Mouse (Mus musculus): ENCODE measurements around the gene Stox2. TPM values are rescaled to one million over a fixed set of nuclear protein-coding genes. Genes with fewer than 3 reads are reported as not detected.
A peak's percentile ranks its signal among the peaks of the same experiment; 100 is the strongest.

Stox2 gene
- polyA plus RNA-seq, 1 experiment from 2014 or later = 24.5 TPM

DNA sequence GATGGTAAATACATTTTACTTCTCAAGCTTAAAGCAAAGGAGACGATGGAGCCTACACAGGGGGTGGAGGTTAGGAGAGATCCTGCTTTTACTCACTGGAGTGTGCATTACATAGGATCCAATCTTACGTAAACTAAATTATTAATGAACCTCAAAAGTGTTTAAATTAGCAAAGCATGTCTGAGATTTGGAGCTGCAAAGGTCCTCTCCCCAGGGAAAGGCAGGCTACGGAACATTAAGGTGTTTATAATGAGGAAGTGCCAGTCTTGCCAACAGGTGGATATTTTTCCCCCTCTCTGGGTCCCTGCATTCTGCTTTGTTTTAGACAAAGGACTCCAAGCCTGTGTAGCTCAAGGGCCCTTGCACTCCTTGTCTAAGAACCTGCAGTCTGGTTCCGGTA lies 205.3 kb downstream of the Stox2 start:
- H3K4me3 ChIP-seq (replicated peaks) = no peak overlapping the region
- no peaks in the 10 kb centered on the region for H3K27me3 ChIP-seq
- H3K36me3 ChIP-seq = no peaks in the 10 kb centered on the region
- H3K27ac ChIP-seq = no peak overlapping the region
- H3K9me3 ChIP-seq = no peaks in the 10 kb centered on the region
- H3K4me1 ChIP-seq (replicated peaks) = peaks cover 35% of the 10 kb centered on the region
- no peak overlapping the region for H3K4me2 ChIP-seq
- WGBS = 76% methylated on average over 4 of the region's 4 CpGs
- no peak for ATAC-seq (ENCODE audit: insufficient number of reproducible peaks, insufficient read depth, low FRiP score, low TSS enrichment, low read depth)
- H3K9ac ChIP-seq (replicated peaks) = no peak overlapping the region

DNA sequence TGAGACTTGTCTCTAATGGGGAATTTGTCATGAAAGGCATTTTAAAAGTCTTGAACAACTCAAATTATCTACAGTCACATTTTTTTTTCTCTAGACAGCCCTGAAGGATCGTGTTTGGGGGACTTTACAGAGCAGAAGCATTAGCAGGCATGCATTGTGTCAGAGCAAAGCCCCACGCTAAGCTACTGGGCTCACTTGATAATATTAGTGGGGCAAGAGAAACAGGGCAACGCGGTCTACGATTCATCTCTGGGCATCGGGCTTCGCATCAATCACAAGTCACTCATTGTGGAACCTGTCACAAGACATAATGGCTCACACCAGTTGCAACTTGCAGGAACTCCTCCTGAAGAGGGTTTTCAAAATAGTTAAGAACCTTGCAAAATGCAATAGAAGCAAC lies 205.9 kb downstream of the Stox2 start:
- Histone ChIP-seq H3K9ac (replicated peaks) (no peak overlapping the region), H3K4me1 (replicated peaks) (peaks cover 35% of the 10 kb centered on the region), H3K9me3 (no peaks in the 10 kb centered on the region), H3K27me3 (no peaks in the 10 kb centered on the region), H3K4me3 (replicated peaks) (no peak overlapping the region), H3K27ac (no peak overlapping the region), H3K36me3 (no peaks in the 10 kb centered on the region), H3K4me2 (no peak overlapping the region)
- WGBS = 77% methylated on average over 7 of the region's 7 CpGs
- no peak for ATAC-seq (ENCODE audit: insufficient number of reproducible peaks, insufficient read depth, low FRiP score, low TSS enrichment, low read depth)

DNA sequence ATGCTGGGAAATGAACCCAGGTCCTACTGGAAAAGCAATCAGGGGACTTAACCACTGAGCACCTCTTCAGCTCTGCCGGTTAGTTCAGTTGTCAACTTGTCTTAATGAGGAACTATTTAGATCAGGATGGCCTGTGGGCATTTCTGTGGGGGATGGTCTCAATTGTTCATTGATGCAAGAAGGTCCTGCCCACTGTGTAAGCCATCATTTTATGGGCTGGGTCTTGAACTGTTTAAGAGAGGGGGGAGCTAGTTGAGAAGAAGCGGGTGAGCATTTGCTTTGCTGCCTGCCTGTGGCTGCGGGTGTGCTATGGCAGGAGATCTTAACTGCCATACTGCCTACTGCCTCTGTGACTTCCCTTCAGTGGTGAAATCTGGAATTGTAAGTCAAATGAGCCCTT lies 214.1 kb downstream of the Stox2 start:
- Histone ChIP-seq H3K27me3 (no peaks in the 10 kb centered on the region), H3K4me1 (replicated peaks) (peaks cover 10% of the 10 kb centered on the region), H3K4me3 (replicated peaks) (no peak overlapping the region), H3K9ac (replicated peaks) (no peak overlapping the region), H3K36me3 (no peaks in the 10 kb centered on the region), H3K9me3 (no peaks in the 10 kb centered on the region), H3K27ac (no peak overlapping the region), H3K4me2 (no peak overlapping the region)
- no peak for ATAC-seq (ENCODE audit: insufficient number of reproducible peaks, insufficient read depth, low FRiP score, low TSS enrichment, low read depth)
- 47% methylated on average over 3 of the region's 3 CpGs for WGBS

DNA sequence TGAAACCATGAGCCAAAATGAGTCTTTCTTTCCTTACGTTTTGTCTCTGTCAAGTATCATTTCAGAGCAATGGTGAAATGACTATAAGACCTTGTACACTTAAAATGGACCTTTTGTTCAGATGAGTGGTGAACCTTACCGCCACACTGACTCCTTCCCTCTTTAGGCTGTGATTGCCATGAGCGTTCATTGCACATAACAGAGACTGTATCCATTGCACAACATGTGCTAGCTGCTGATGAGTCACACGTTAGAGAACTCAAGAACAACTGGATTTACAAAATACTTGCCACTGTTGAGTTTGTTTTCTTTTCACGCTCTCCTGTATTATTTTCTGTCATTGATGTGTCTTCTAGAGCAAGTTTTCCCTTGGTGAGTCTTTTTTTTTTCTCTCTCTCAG lies 216.1 kb downstream of the Stox2 start:
- no peak for ATAC-seq (ENCODE audit: insufficient number of reproducible peaks, insufficient read depth, low FRiP score, low TSS enrichment, low read depth)
- no peaks in the 10 kb centered on the region for H3K27me3 ChIP-seq
- H3K9me3 ChIP-seq = no peaks in the 10 kb centered on the region
- no peak overlapping the region for H3K27ac ChIP-seq
- H3K9ac ChIP-seq (replicated peaks) = no peak overlapping the region
- no peaks in the 10 kb centered on the region for H3K36me3 ChIP-seq
- H3K4me2 ChIP-seq = no peak overlapping the region
- 94% methylated on average over 5 of the region's 5 CpGs for WGBS
- H3K4me3 ChIP-seq (replicated peaks) = no peak overlapping the region
- peaks cover 10% of the 10 kb centered on the region for H3K4me1 ChIP-seq (replicated peaks)

DNA sequence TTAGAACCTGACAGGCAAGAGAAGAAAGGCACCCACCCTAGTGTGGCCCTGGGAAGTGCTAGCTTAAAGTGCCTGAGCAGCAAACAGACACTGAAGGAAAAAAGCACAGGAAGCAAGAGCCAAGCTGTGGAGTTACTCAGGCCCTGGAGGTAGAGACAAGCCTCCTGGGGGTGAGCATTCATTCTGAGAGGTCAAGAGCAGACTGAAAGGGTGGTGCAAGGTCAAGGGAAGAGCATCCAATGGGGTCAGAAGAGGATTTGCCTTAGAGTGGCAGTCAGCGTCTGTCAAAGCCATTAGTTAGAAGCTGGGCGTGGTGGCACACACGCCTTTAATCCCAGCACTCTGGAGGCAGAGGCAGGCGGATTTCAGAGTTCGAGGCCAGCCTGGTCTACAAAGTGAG lies 224.3 kb downstream of the Stox2 start:
- 87% methylated on average over 5 of the region's 5 CpGs for WGBS
- Histone ChIP-seq H3K9ac (replicated peaks) (no peak overlapping the region), H3K36me3 (no peaks in the 10 kb centered on the region), H3K4me1 (replicated peaks) (0 out of 2 replicates have a peak, but pooled peaks cover 3% of the 10 kb centered on the region), H3K4me2 (no peak overlapping the region), H3K9me3 (no peaks in the 10 kb centered on the region), H3K27ac (no peak overlapping the region), H3K4me3 (replicated peaks) (no peak overlapping the region), H3K27me3 (no peaks in the 10 kb centered on the region)
- ATAC-seq (ENCODE audit: insufficient number of reproducible peaks, insufficient read depth, low FRiP score, low TSS enrichment, low read depth) = no peak

DNA sequence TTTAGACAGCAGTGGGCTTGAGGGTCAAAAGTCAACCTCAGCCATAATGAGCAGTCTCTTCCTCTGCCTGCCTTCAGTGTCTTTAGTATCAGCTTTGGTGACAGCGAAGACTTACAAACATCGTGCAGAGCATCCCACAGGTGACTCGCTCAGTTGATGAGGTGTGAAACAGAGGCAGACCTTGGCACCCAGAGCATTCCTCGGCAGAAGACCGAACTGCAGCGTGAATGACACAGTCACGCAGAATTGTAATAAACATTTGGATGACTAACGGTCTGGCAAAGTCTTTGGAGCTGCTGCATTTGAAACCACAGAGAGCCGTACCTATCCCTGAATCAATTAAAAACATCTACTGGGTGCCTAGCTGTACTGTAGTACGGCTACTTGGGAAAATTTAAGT lies 225.0 kb downstream of the Stox2 start:
- ATAC-seq (ENCODE audit: insufficient number of reproducible peaks, insufficient read depth, low FRiP score, low TSS enrichment, low read depth) = no peak
- Histone ChIP-seq H3K4me3 (replicated peaks) (no peak overlapping the region), H3K27ac (no peak overlapping the region), H3K4me2 (no peak overlapping the region), H3K9ac (replicated peaks) (no peak overlapping the region), H3K27me3 (no peaks in the 10 kb centered on the region), H3K9me3 (no peaks in the 10 kb centered on the region), H3K4me1 (replicated peaks) (0 out of 2 replicates have a peak, but pooled peaks cover 3% of the 10 kb centered on the region), H3K36me3 (no peaks in the 10 kb centered on the region)
- 67% methylated on average over 10 of the region's 10 CpGs for WGBS

DNA sequence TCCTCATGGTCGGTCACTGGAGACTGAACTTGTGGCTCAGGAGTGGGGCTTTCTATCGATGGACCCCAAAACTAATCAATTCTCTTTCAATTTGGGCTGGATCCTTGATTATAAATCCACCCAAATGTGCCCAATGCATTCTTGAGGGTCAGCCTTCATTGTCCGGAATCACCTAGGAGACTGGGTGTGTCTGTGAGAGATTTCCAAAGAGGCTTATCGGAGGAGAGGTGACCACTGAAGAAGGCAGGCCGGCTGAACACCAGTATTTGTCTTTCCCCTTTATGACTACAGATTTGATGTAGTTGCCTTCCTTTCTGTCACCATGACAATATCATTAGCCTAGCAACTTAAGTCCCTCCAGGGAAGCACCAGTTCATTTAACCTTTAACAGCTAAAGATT lies 225.8 kb downstream of the Stox2 start:
- no peaks in the 10 kb centered on the region for H3K36me3 ChIP-seq
- 94% methylated on average over 5 of the region's 5 CpGs for WGBS
- 0 out of 2 replicates have a peak, but pooled peaks cover 3% of the 10 kb centered on the region for H3K4me1 ChIP-seq (replicated peaks)
- H3K9ac ChIP-seq (replicated peaks) = no peak overlapping the region
- no peaks in the 10 kb centered on the region for H3K9me3 ChIP-seq
- H3K27ac ChIP-seq = no peak overlapping the region
- no peak overlapping the region for H3K4me3 ChIP-seq (replicated peaks)
- H3K4me2 ChIP-seq = no peak overlapping the region
- no peaks in the 10 kb centered on the region for H3K27me3 ChIP-seq
- ATAC-seq (ENCODE audit: insufficient number of reproducible peaks, insufficient read depth, low FRiP score, low TSS enrichment, low read depth) = no peak

DNA sequence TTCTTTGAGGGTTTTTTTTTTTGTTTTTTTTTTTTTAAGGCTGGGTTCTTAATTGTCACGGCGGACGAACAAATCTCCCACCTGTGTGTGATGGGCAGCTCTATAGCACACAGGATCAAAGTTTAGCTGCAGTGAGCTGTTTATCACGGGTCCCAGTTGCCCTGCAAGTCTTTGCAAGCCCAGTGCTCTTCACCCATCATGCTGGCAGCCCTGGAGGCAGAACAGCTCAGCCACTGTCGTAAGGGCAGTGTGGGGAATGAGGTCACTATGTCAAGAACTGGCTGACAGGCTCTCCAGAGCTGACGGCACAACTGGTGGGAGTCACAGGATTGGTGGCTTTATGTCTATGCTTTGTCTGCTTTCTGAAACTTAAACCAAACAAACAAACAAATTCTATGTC lies 227.6 kb downstream of the Stox2 start:
- WGBS = 43% methylated on average over 6 of the region's 6 CpGs
- Histone ChIP-seq H3K4me1 (replicated peaks) (peaks cover 10% of the 10 kb centered on the region; the same call in 1 of the 2 replicates), H3K4me3 (replicated peaks) (no peak overlapping the region), H3K27ac (no peak overlapping the region), H3K4me2 (no peak overlapping the region), H3K9ac (replicated peaks) (no peak overlapping the region), H3K36me3 (no peaks in the 10 kb centered on the region), H3K27me3 (no peaks in the 10 kb centered on the region), H3K9me3 (no peaks in the 10 kb centered on the region)
- no peak for ATAC-seq (ENCODE audit: insufficient number of reproducible peaks, insufficient read depth, low FRiP score, low TSS enrichment, low read depth)

DNA sequence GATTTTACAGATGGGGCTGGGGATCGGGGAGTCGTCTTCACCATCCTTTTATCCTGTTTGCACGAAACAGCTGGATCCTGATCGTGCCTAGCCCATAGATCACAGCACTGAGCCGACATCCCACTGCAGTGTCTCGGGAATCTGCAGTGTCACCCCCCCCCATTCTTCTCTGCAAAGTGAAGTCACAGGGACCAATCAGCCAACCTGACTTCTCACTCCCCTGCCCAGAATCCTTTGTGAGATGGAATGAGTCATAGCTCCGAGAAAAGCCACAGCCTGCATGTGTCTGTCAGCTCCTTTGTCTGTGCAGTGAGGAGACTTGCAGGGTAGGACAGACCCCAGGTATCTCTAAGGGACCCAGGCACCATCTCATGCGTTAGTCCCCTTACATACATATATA lies 228.1 kb downstream of the Stox2 start:
- ATAC-seq (ENCODE audit: insufficient number of reproducible peaks, insufficient read depth, low FRiP score, low TSS enrichment, low read depth) = no peak
- WGBS = 57% methylated on average over 8 of the region's 8 CpGs
- Histone ChIP-seq H3K27me3 (no peaks in the 10 kb centered on the region), H3K36me3 (no peaks in the 10 kb centered on the region), H3K9ac (replicated peaks) (no peak overlapping the region), H3K4me3 (replicated peaks) (no peak overlapping the region), H3K4me1 (replicated peaks) (peaks cover 10% of the 10 kb centered on the region; the same call in 1 of the 2 replicates), H3K27ac (no peak overlapping the region), H3K9me3 (no peaks in the 10 kb centered on the region), H3K4me2 (no peak overlapping the region)

DNA sequence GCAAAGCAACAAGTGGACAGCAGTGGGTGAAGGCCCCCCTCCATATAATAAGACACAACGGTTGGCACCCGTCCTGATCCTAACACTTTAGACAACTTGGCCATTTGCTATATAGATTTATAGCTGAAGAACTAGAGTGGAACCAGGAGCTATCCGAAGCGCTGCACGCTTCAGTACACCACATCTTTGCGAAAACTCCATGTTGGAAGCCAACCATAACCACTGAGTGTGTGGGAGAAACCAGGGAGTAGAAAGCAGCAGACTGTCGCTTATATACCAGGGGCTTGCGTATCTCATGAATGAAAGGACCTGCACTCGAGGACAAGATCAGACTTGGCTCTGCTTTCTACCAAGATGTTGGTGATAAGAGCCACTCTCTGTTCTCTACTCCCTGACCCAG lies 234.0 kb downstream of the Stox2 start:
- H3K4me1 ChIP-seq (replicated peaks) = peaks cover 37% of the 10 kb centered on the region
- H3K4me3 ChIP-seq (replicated peaks) = no peak overlapping the region
- no peaks in the 10 kb centered on the region for H3K27me3 ChIP-seq
- H3K9me3 ChIP-seq = no peaks in the 10 kb centered on the region
- H3K9ac ChIP-seq (replicated peaks) = no peak overlapping the region
- WGBS = 86% methylated on average over 9 of the region's 9 CpGs
- H3K4me2 ChIP-seq = no peak overlapping the region
- H3K36me3 ChIP-seq = no peaks in the 10 kb centered on the region
- no peak for ATAC-seq (ENCODE audit: insufficient number of reproducible peaks, insufficient read depth, low FRiP score, low TSS enrichment, low read depth)
- no peak overlapping the region; the same call in 1 of the 2 replicates for H3K27ac ChIP-seq

DNA sequence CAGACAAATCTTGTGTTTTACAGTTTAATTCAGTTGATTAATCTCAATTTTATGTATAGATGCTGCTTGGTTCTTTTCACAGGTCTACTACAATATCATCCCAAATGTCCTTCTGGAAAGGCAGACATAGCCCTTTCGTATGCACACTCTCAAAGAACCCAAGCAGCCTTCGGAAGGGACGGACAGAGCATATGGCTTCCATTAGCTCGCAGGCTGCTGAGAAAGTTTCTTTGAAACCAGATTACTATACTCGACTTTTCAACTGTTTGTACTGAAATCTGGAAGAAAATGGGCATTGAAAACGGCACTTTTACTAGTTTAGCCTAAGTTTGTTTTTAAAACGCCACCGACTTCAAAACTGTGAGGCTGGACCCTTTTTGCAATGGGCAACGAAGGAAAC lies 234.9 kb downstream of the Stox2 start:
- Histone ChIP-seq H3K27ac (peak overlapping the region; percentile 68), H3K4me2 (peak overlapping the region; percentile 38), H3K4me3 (replicated peaks) (no peak overlapping the region)

DNA sequence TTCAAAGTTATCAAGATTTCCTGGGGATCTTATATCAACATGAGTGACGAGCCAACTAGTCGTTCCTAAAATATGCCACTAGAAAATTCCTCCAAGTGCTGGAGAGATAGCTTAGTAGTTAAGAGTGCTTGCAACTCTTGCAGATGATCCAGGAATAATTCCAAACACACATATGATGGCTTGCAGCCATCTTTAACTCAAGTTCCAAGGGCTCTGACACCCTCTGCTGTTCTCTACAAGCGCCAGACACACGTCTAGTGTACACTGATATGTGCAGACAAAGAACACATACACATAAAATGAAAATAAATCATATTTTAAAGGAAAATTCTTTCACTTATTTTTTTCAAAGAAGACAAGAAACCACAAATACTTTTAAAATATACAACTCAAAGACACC lies 237.9 kb downstream of the Stox2 start:
- Histone ChIP-seq H3K4me3 (replicated peaks) (no peak overlapping the region), H3K9me3 (no peaks in the 10 kb centered on the region), H3K36me3 (no peaks in the 10 kb centered on the region), H3K4me1 (replicated peaks) (peaks cover 43% of the 10 kb centered on the region), H3K27ac (no peak overlapping the region), H3K9ac (replicated peaks) (no peak overlapping the region), H3K27me3 (no peaks in the 10 kb centered on the region), H3K4me2 (no peak overlapping the region)
- 92% methylated on average over 4 of the region's 4 CpGs for WGBS
- ATAC-seq (ENCODE audit: insufficient number of reproducible peaks, insufficient read depth, low FRiP score, low TSS enrichment, low read depth) = no peak

More for the DNA sequence above, 234.9 kb downstream of the Stox2 start:
- 14% methylated on average over 9 of the region's 9 CpGs for WGBS
- Histone ChIP-seq H3K27me3 (no peaks in the 10 kb centered on the region), H3K9me3 (no peaks in the 10 kb centered on the region), H3K4me1 (replicated peaks) (peaks cover 46% of the 10 kb centered on the region), H3K9ac (replicated peaks) (no peak overlapping the region), H3K36me3 (no peaks in the 10 kb centered on the region)
- no peak for ATAC-seq (ENCODE audit: insufficient number of reproducible peaks, insufficient read depth, low FRiP score, low TSS enrichment, low read depth)

Measured in limb, embryonic 12.5 days (tissue).